Mouse (Mus musculus) bone marrow macrophage, adult 2 months (primary cell): ENCODE data around the gene Clspn.

ENCODE experiments used
- CTCF ChIP-seq: IDR thresholded peaks from 2 replicates; pipeline ENCODE4 v1.5.1; 2012; ENCODE audit warnings: low read depth, mild to moderate bottlenecking, low read length, moderate library complexity
- POLR2A ChIP-seq: IDR thresholded peaks from 2 replicates; pipeline ENCODE4 v1.6.1; 2012; ENCODE audit warnings: mild to moderate bottlenecking, low read depth, low read length, borderline replicate concordance

DNA sequence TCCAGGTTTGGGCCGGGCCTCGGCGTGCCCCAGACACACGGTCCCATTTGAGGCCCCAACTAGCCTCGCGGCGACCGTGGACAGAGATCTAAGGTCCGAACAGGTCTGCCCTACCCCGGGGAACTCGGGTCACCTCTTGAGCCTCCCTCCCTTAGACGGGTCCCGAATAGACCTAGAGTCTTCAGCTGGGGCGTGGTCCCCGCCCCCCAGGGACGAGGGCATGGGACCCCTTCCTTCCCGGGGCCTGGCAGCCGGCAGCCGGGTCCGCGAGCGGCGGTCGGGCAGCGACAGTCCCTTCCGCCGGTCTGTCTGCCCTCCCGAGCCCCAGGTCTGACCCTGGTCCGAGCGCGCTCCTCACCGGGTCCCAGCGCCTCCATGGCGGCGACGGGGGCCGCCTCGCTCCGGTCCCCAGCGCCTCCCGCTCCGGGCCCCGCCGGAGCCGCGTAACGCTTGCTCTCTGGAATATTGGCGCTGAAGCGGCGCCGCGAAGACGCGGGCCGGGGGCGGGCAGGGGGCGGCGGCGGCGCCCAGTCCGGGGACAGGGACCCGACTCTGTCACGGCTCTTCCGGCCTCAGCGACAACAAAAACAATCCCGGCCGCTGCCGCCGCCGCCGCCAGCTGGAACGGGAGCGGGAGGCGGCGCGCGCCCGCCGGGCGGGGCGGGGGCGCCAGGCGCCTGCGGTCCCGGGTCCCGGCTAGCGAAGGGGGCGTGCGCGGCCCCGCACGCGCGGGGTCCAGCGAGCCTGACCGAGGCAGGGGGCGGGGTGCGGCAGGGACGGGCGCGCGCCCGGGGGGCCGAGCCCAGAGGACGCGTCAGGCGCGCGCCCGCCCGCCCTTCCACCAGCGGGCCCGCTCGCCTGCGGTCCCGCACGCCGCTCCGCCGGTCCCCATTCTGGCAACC lies 23.7 kb upstream of the Clspn start, which contains the start of gene Ago4:
- TF ChIP-seq POLR2A: no peak
- TF ChIP-seq CTCF: no peak
